Mouse (Mus musculus): ENCODE measurements around the gene Arsb. TPM values are rescaled to one million over a fixed set of nuclear protein-coding genes. Genes with fewer than 3 reads are reported as not detected.

Arsb gene
- polyA plus RNA-seq, 1 experiment from 2014 or later, result 6.8 TPM

- Histone ChIP-seq H3K9me3 (ENCODE audit: control insufficient read depth, low read length) (no peaks in the 10 kb centered on the region), H3K36me3 (ENCODE audit: control insufficient read depth, insufficient read depth, low read length) (no peaks in the 10 kb centered on the region), H3K9ac (ENCODE audit: low read length) (no peak overlapping the region), H3K4me3 (ENCODE audit: low read depth, low read length) (no peak overlapping the region), H3K4me1 (replicated peaks; ENCODE audit: control insufficient read depth, insufficient read depth, low read length) (no peaks in the 10 kb centered on the region; the same call in 1 of the 2 replicates), H3K27ac (ENCODE audit: low read depth, low read length) (no peak overlapping the region), H3K27me3 (ENCODE audit: control insufficient read depth, insufficient read depth, low read length) (no peaks in the 10 kb centered on the region), H3K4me2 (ENCODE audit: low read depth, low read length, severe bottlenecking) (no peak overlapping the region)
- ATAC-seq (replicated peaks; ENCODE audit: low FRiP score) (no peak), DNase-seq (ENCODE audit: low spot score) (no peak)
- 83% methylated on average over 7 of the region's 7 CpGs for WGBS
Observed at GRCm38 (mm10) chr13:93756674-93757073, 14.8 kb upstream of the Arsb start.

- Histone ChIP-seq H3K9me3 (ENCODE audit: control insufficient read depth, low read length) (no peaks in the 10 kb centered on the region), H3K27me3 (ENCODE audit: control insufficient read depth, insufficient read depth, low read length) (no peaks in the 10 kb centered on the region), H3K4me2 (ENCODE audit: low read depth, low read length, severe bottlenecking) (no peak overlapping the region), H3K4me1 (replicated peaks; ENCODE audit: control insufficient read depth, insufficient read depth, low read length) (no peaks in the 10 kb centered on the region; the same call in 1 of the 2 replicates), H3K36me3 (ENCODE audit: control insufficient read depth, insufficient read depth, low read length) (no peaks in the 10 kb centered on the region), H3K4me3 (ENCODE audit: low read depth, low read length) (no peak overlapping the region), H3K27ac (ENCODE audit: low read depth, low read length) (no peak overlapping the region), H3K9ac (ENCODE audit: low read length) (no peak overlapping the region)
- DNase-seq (ENCODE audit: low spot score) (no peak), ATAC-seq (replicated peaks; ENCODE audit: low FRiP score) (no peak)
- 90% methylated on average over 6 of the region's 6 CpGs for WGBS
Observed at GRCm38 (mm10) chr13:93757514-93757913, 13.9 kb upstream of the Arsb start.

- H3K4me1 ChIP-seq (replicated peaks; ENCODE audit: control insufficient read depth, insufficient read depth, low read length), result no peaks in the 10 kb centered on the region; the same call in 1 of the 2 replicates
- no peaks in the 10 kb centered on the region for H3K9me3 ChIP-seq (ENCODE audit: control insufficient read depth, low read length)
- WGBS, result 57% methylated on average over 14 of the region's 14 CpGs
- no peak overlapping the region for H3K9ac ChIP-seq (ENCODE audit: low read length)
- ATAC-seq (replicated peaks; ENCODE audit: low FRiP score), result no peak
- no peak for DNase-seq (ENCODE audit: low spot score)
- no peak overlapping the region for H3K4me2 ChIP-seq (ENCODE audit: low read depth, low read length, severe bottlenecking)
- no peaks in the 10 kb centered on the region for H3K36me3 ChIP-seq (ENCODE audit: control insufficient read depth, insufficient read depth, low read length)
- H3K27me3 ChIP-seq (ENCODE audit: control insufficient read depth, insufficient read depth, low read length), result no peaks in the 10 kb centered on the region
- no peak overlapping the region for H3K27ac ChIP-seq (ENCODE audit: low read depth, low read length)
- no peak overlapping the region for H3K4me3 ChIP-seq (ENCODE audit: low read depth, low read length)
Observed at GRCm38 (mm10) chr13:93758149-93758898, 13.1 kb upstream of the Arsb start.

GRCm38 (mm10) chr13:93761831-93762230 is 9.6 kb upstream of the Arsb start:
- H3K4me2 ChIP-seq (ENCODE audit: low read depth, low read length, severe bottlenecking), result no peak overlapping the region
- 92% methylated on average over 8 of the region's 8 CpGs for WGBS

GRCm38 (mm10) chr13:93762879-93763278 is 8.6 kb upstream of the Arsb start:
- DNase-seq (ENCODE audit: low spot score) (no peak), ATAC-seq (replicated peaks; ENCODE audit: low FRiP score) (no peak)
- no peaks in the 10 kb centered on the region for H3K36me3 ChIP-seq (ENCODE audit: control insufficient read depth, insufficient read depth, low read length)
- H3K27ac ChIP-seq (ENCODE audit: low read depth, low read length), result no peak overlapping the region
- no peak overlapping the region for H3K4me3 ChIP-seq (ENCODE audit: low read depth, low read length)
- 84% methylated on average over 3 of the region's 3 CpGs for WGBS
- H3K9ac ChIP-seq (ENCODE audit: low read length), result no peak overlapping the region
- no peaks in the 10 kb centered on the region for H3K9me3 ChIP-seq (ENCODE audit: control insufficient read depth, low read length)
- no peaks in the 10 kb centered on the region; the same call in 1 of the 2 replicates for H3K4me1 ChIP-seq (replicated peaks; ENCODE audit: control insufficient read depth, insufficient read depth, low read length)
- H3K4me2 ChIP-seq (ENCODE audit: low read depth, low read length, severe bottlenecking), result no peak overlapping the region
- no peaks in the 10 kb centered on the region for H3K27me3 ChIP-seq (ENCODE audit: control insufficient read depth, insufficient read depth, low read length)

More at GRCm38 (mm10) chr13:93761831-93762230, 9.6 kb upstream of the Arsb start:
- ATAC-seq (replicated peaks; ENCODE audit: low FRiP score) (no peak), DNase-seq (ENCODE audit: low spot score) (no peak)
- H3K27me3 ChIP-seq (ENCODE audit: control insufficient read depth, insufficient read depth, low read length), result no peaks in the 10 kb centered on the region
- no peaks in the 10 kb centered on the region; the same call in 1 of the 2 replicates for H3K4me1 ChIP-seq (replicated peaks; ENCODE audit: control insufficient read depth, insufficient read depth, low read length)
- no peak overlapping the region for H3K4me3 ChIP-seq (ENCODE audit: low read depth, low read length)
- H3K27ac ChIP-seq (ENCODE audit: low read depth, low read length), result no peak overlapping the region
- no peaks in the 10 kb centered on the region for H3K9me3 ChIP-seq (ENCODE audit: control insufficient read depth, low read length)
- no peaks in the 10 kb centered on the region for H3K36me3 ChIP-seq (ENCODE audit: control insufficient read depth, insufficient read depth, low read length)
- H3K9ac ChIP-seq (ENCODE audit: low read length), result no peak overlapping the region

GRCm38 (mm10) chr13:93764321-93764973 is 7.0 kb upstream of the Arsb start:
- H3K9ac ChIP-seq (ENCODE audit: low read length), result no peak overlapping the region
- H3K4me1 ChIP-seq (replicated peaks; ENCODE audit: control insufficient read depth, insufficient read depth, low read length), result no peaks in the 10 kb centered on the region
- H3K36me3 ChIP-seq (ENCODE audit: control insufficient read depth, insufficient read depth, low read length), result no peaks in the 10 kb centered on the region
- DNase-seq (ENCODE audit: low spot score) (no peak), ATAC-seq (replicated peaks; ENCODE audit: low FRiP score) (no peak)
- H3K4me2 ChIP-seq (ENCODE audit: low read depth, low read length, severe bottlenecking), result no peak overlapping the region
- H3K27ac ChIP-seq (ENCODE audit: low read depth, low read length), result no peak overlapping the region
- H3K4me3 ChIP-seq (ENCODE audit: low read depth, low read length), result no peak overlapping the region
- 87% methylated on average over 13 of the region's 13 CpGs for WGBS
- H3K27me3 ChIP-seq (ENCODE audit: control insufficient read depth, insufficient read depth, low read length), result no peaks in the 10 kb centered on the region
- no peaks in the 10 kb centered on the region for H3K9me3 ChIP-seq (ENCODE audit: control insufficient read depth, low read length)

GRCm38 (mm10) chr13:93771031-93771587 is 321 bp upstream of the Arsb start:
- Histone ChIP-seq H3K9ac (ENCODE audit: low read length) (peak overlapping the region; percentile 83), H3K27me3 (ENCODE audit: control insufficient read depth, insufficient read depth, low read length) (no peaks in the 10 kb centered on the region), H3K36me3 (ENCODE audit: control insufficient read depth, insufficient read depth, low read length) (no peaks in the 10 kb centered on the region), H3K4me2 (ENCODE audit: low read depth, low read length, severe bottlenecking) (peak overlapping the region; percentile 98), H3K4me3 (ENCODE audit: low read depth, low read length) (peak overlapping the region; percentile 57), H3K4me1 (replicated peaks; ENCODE audit: control insufficient read depth, insufficient read depth, low read length) (peaks cover 4% of the 10 kb centered on the region; the same call in 1 of the 2 replicates), H3K9me3 (ENCODE audit: control insufficient read depth, low read length) (no peaks in the 10 kb centered on the region), H3K27ac (ENCODE audit: low read depth, low read length) (peak overlapping the region; percentile 42; the same call in 1 of the 2 replicates)
- WGBS, result 42% methylated on average over 9 of the region's 9 CpGs
- ATAC-seq (replicated peaks; ENCODE audit: low FRiP score) (peak; percentile 53), DNase-seq (ENCODE audit: low spot score) (no peak)

- 31% methylated on average over 8 of the region's 8 CpGs for WGBS
Observed at GRCm38 (mm10) chr13:93772279-93772636, 828 bp downstream of the Arsb start.

More at GRCm38 (mm10) chr13:93772279-93772636, 828 bp downstream of the Arsb start:
- H3K4me3 ChIP-seq (ENCODE audit: low read depth, low read length), result peak overlapping the region; percentile 57
- peaks cover 4% of the 10 kb centered on the region; the same call in 1 of the 2 replicates for H3K4me1 ChIP-seq (replicated peaks; ENCODE audit: control insufficient read depth, insufficient read depth, low read length)
- no peak overlapping the region for H3K27ac ChIP-seq (ENCODE audit: low read depth, low read length)
- H3K9me3 ChIP-seq (ENCODE audit: control insufficient read depth, low read length), result no peaks in the 10 kb centered on the region
- H3K36me3 ChIP-seq (ENCODE audit: control insufficient read depth, insufficient read depth, low read length), result no peaks in the 10 kb centered on the region
- peak overlapping the region; percentile 98 for H3K4me2 ChIP-seq (ENCODE audit: low read depth, low read length, severe bottlenecking)
- ATAC-seq (replicated peaks; ENCODE audit: low FRiP score) (peak; percentile 52; the same call in 1 of the 2 replicates), DNase-seq (ENCODE audit: low spot score) (no peak)
- H3K27me3 ChIP-seq (ENCODE audit: control insufficient read depth, insufficient read depth, low read length), result no peaks in the 10 kb centered on the region
- peak overlapping the region; percentile 83 for H3K9ac ChIP-seq (ENCODE audit: low read length)

Data from forebrain, embryonic 11.5 days (tissue).